Mouse (Mus musculus): Measurements from ENCODE around the gene Sh3bp2.

DNA sequence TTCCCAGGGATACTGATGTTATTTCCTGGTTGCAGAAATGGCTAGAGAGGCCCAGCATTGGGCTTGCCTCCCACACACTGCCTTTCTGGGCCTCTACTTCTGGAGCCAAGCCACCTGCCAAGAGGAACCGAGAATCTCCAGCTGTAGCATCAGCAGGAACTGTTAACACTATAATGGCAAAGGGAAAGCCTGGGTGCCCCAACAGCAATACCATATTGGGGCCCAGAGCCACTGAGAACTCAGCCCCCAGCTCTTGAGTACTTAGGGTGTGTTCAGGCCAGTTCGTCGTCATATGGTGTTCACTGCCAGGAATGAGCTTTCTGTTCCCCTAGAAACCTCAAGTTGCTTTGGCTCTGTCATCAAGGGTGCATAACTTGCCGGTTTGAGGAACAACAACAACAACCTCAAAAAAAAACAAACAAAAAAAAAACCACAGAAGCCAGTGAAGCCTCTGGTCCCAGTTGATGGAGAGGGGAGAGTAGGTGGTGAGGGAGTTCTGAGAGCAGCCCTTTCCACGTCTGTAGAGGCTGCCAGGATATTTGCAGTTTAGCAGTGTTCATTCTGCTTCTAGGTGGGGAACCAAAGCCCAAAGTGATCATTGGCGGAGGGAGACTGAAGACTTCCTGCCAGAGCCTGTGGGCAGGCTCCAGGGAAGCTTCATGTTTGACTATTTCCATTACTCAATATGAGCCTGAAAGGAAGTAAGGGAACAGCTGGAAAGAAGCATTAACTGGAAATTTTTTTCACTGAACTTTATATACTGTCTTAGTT, 38.1 kb upstream of the Sh3bp2 start:
- TF ChIP-seq GATA1 (IDR thresholded peaks at IDR 0.05; ENCODE audit: borderline replicate concordance, low read length) (no peak), FLI1 (IDR thresholded peaks at IDR 0.05; ENCODE audit: low read length) (no peak)
